In the genomic region with DNA sequence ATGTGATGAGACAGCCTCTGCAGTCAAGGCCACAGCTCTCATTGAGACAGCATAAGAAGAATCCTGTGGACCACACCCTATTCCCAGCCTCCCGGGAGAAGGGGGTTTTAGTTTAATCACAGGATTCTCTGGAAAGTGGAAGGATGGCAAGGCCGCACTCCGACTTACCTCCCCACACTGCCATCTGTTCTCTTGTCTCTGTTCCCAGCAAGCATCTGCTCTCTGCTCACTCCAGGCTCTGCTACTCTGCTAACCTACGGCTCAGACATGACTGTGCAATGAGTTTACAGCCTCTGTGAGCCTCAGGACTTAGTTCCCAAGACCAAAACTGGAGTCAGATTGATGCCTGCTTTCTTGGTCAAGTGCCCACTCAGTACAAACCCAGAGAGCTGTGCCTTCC, we compare ENCODE assay signal across 12 mouse cellular contexts. TPM values are rescaled to one million over a fixed set of nuclear protein-coding genes. Genes with fewer than 3 reads are reported as not detected.
DNase-seq lines count a peak whose midpoint lies in the region; ATAC-seq lines count a peak whose summit lies in the region.
"Had no signal": no experiment of that assay in that cellular context is flagged by ENCODE, and none has a peak within 500 bp of the region (broad histone marks: within the 10 kb centered on the region; RNA-seq: fewer than 3 reads in every experiment).

No protein-coding gene starts in this region.

- WGBS in forebrain, embryonic 13.5 days = 70% methylated on average over 4 of the region's 4 CpGs
- 74% methylated on average over 4 of the region's 4 CpGs for WGBS in forebrain, embryonic 10.5 days
- 81% methylated on average over 4 of the region's 4 CpGs for whole genome bisulfite sequencing in limb, embryonic 10.5 days

- H3K4me2 ChIP-seq in forebrain, embryonic 13.5 days = no peak overlapping the region
- H3K4me2 ChIP-seq: intestine, embryonic 15.5 days; liver, embryonic 11.5 days had no signal

- H3K27ac ChIP-seq in forebrain, embryonic 13.5 days = peak overlapping the region; percentile 32; the same call in 1 of the 2 replicates
- no peak overlapping the region for H3K27ac ChIP-seq in forebrain, embryonic 10.5 days
- H3K27ac ChIP-seq in limb, embryonic 10.5 days = no peak overlapping the region
- H3K27ac ChIP-seq: intestine, embryonic 15.5 days had no signal

- peak; percentile 77 for ATAC-seq in forebrain, embryonic 13.5 days
- ATAC-seq: intestine, embryonic 15.5 days had no signal

- H3K36me3 ChIP-seq in forebrain, embryonic 13.5 days (ENCODE audit: poor library complexity, severe bottlenecking) = no peaks in the 10 kb centered on the region
- no peaks in the 10 kb centered on the region for H3K36me3 ChIP-seq in forebrain, embryonic 10.5 days (replicated peaks)
- H3K36me3 ChIP-seq in limb, embryonic 10.5 days = no peaks in the 10 kb centered on the region
- H3K36me3 ChIP-seq: G1E; intestine, embryonic 15.5 days had no signal

- no peaks in the 10 kb centered on the region for H3K27me3 ChIP-seq in forebrain, embryonic 13.5 days
- no peaks in the 10 kb centered on the region for H3K27me3 ChIP-seq in forebrain, embryonic 10.5 days (ENCODE audit: poor library complexity, severe bottlenecking)
- no peaks in the 10 kb centered on the region for H3K27me3 ChIP-seq in limb, embryonic 10.5 days (ENCODE audit: low read depth, poor library complexity, severe bottlenecking)
- H3K27me3 ChIP-seq: intestine, embryonic 15.5 days had no signal

- peaks cover 3% of the 10 kb centered on the region; the same call in 1 of the 2 replicates for H3K4me1 ChIP-seq in forebrain, embryonic 13.5 days
- no peaks in the 10 kb centered on the region for H3K4me1 ChIP-seq in forebrain, embryonic 10.5 days
- H3K4me1 ChIP-seq in limb, embryonic 10.5 days = peaks cover 8% of the 10 kb centered on the region
- H3K4me1 ChIP-seq: intestine, embryonic 15.5 days had no signal

- no peak overlapping the region for H3K4me3 ChIP-seq in forebrain, embryonic 13.5 days
- H3K4me3 ChIP-seq in forebrain, embryonic 10.5 days = no peak overlapping the region
- H3K4me3 ChIP-seq in limb, embryonic 10.5 days = no peak overlapping the region
- H3K4me3 ChIP-seq: intestine, embryonic 15.5 days had no signal

- H3K9me3 ChIP-seq in forebrain, embryonic 13.5 days (replicated peaks) = no peaks in the 10 kb centered on the region
- no peaks in the 10 kb centered on the region for H3K9me3 ChIP-seq in forebrain, embryonic 10.5 days
- H3K9me3 ChIP-seq in limb, embryonic 10.5 days (replicated peaks) = no peaks in the 10 kb centered on the region
- H3K9me3 ChIP-seq: intestine, embryonic 15.5 days had no signal

- DNase-seq in forebrain, embryonic 10.5 days (ENCODE audit: extremely low spot score, low spot score) = no peak
- DNase-seq in right cerebral cortex, adult 18-20 months = peak; percentile 82
- no peak for DNase-seq in right cerebral cortex, postnatal 4 days
- DNase-seq in layer of hippocampus, adult 9-11 months = peak; percentile 68
- peak; percentile 49 to 72 for DNase-seq in right cerebral cortex, postnatal 36 days (ENCODE audit: low spot score in 2 of 2)
- DNase-seq in lung, postnatal 36 days = no peak
- DNase-seq in limb, embryonic 10.5 days (ENCODE audit: low spot score) = no peak
- DNase-seq: thymus, postnatal 4 days had no signal

- H3K9ac ChIP-seq in forebrain, embryonic 13.5 days = no peak overlapping the region
- H3K9ac ChIP-seq: intestine, embryonic 15.5 days had no signal

RNA-seq across cellular contexts. Expression of a gene that starts 43.8 kb away (rescaled TPM):
- 5.7 and 6.0 TPM in 2 replicates for polyA plus RNA-seq in forebrain, embryonic 13.5 days (2015; fragmentation: Nextera tagmentation; extraction: Ambion mirVana)
- polyA plus RNA-seq in forebrain, embryonic 10.5 days (2016; fragmentation: Nextera tagmentation; extraction: Ambion mirVana) = 1.1 and 1.3 TPM in 2 replicates
- 0.20 and 1.3 TPM in 2 replicates for polyA plus RNA-seq in limb, embryonic 10.5 days (2016; fragmentation: Nextera tagmentation; extraction: Ambion mirVana)
- polyA plus RNA-seq: G1E had no signal

Comparison
In these comparisons a context has a peak if more than half of its experiments do, and no peak if none do; other contexts are left out.
1. DNase-seq: peak in right cerebral cortex, adult 18-20 months (single experiment), layer of hippocampus, adult 9-11 months (single experiment) and right cerebral cortex, postnatal 36 days (2 of 2); none in forebrain, embryonic 10.5 days (single experiment), right cerebral cortex, postnatal 4 days (single experiment), lung, postnatal 36 days (single experiment) and limb, embryonic 10.5 days (single experiment).